Mouse (Mus musculus): ENCODE results near the gene Defb22.
A peak's percentile ranks its signal among the peaks of the same experiment; 100 is the strongest.

Gene Defb22

DNA sequence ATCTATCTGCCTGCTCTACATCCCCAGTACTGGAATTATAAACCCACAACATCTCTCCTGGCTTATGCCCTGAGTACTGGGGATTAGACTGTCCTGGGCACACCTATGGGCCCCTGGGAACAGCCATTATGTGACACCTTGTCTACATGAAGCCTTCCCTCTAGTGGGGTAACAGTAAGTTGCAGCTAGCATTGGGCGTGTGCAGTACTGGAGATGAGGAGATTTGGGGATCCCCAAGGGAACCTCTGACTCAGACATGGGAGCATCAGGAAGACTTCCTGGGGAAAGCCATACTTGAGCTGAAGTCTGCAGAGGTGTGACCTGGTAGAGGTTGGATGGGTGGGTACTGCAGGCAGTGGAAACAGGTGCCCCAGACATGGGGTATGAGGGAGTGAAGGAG lies 51.0 kb downstream of the Defb22 start:
- DNase-seq = no peak

DNA sequence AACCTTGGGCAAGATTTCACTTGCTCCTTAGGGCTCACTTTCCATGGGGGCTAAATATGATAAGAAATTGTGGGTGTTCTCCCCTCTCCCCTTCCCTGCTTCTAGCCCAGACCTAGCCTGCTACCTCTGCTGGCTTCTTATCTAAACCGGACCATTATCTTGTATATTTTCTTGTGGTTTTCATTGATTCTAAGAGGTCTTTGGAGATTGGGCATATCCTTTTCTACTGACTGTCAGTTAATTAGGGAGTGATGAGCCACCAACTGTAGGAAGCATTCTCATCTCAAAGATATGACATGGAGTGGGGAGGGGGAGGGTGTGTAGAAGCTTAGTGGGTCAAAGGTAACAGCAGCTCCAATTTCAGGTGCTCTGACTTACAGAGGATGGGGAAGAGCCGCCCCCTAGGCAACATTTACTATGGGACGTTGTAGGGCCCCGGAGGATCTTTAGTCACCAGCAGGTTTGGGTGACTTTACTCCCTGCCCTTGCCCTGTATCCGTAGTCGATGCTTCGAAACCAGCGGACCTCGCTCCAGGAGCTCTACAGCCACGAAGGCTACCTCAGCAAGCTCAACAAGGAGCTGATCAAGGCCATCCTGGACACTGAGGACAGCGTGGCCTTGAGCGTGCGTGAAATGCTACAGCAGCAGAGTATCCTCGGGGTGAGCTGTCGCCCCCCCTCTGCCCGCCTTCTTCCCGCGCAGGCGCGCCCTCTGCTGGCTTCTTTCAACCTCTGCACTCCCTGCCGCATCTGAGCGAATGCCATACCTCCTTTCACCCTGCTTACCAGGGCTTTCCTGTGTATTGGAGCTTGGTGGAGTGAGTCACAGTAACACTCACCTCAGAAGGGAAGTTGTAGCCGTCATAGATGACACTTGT lies 52.7 kb downstream of the Defb22 start:
- peak; percentile 93 for DNase-seq

DNA sequence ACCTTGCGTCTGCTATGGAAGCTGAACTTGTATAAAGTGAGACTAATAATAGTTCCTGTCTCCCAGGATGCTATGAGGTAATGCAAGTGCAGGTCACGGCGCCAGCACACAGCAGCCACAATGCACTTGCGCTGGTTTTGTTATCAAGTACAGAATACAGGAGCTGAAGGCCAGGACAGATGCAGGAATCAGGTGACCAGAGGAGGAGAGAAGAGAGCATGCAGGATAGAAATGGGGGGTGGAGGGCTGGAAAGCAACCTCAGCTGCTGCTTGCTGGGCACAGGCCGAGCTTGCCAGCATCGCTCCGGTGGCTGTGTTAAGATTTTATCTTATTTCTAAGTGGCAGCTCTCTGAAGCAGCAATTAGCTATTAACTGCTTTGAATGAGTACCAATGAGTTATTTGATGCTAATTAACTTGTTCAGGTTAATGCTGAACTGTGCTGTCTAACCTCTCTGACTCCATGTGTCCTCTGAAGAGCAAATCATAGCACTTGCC lies 53.5 kb downstream of the Defb22 start:
- no peak for DNase-seq
